Mouse (Mus musculus): Measurements from ENCODE around the gene Rps6ka2. TPM values are rescaled to one million over a fixed set of nuclear protein-coding genes. Genes with fewer than 3 reads are reported as not detected.
A peak's percentile ranks its signal among the peaks of the same experiment; 100 is the strongest.
"Not testable (repeated sequence)": the region's sequence is repeated elsewhere in the genome, so short reads cannot be mapped to it uniquely, and the experiment has no call there.

The Rps6ka2 gene
- polyA plus RNA-seq, 1 experiment, result 44.1 TPM

DNA sequence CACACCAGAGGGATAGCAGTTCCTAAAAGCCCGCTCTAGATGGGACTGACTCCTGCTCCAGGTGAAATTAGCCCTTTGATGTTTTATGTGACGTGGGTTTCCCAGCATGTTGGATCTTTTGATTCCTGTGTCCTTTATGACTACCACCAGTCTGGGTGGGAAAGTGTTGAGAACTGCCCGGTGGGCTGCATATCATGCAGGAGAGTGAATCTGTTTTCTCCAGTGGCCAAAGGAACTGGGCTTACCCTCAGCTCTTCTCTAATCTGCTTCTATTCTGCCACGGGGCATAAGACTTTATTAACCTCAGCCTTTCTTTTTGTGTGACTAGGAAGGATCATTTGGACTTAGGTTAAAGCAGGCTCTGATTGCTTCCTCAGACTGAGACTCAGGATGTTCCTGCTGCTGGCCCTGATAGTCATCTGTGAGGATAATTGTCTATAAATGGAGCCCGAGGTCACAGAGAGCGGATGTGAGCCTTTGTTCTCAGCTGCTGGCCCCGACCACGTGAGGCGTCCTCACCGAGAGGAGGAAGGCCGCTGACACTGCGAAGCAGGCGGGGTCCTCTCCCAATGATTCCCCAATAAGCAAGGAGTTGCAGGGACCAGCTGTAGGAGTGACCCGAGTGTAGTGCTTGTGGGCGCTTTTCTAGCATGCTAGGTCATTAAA is 821 bp upstream of the Rps6ka2 start:
- DNase-seq (ENCODE audit: extremely low spot score in 1 of 2, low spot score in 1 of 2), result no peak

DNA sequence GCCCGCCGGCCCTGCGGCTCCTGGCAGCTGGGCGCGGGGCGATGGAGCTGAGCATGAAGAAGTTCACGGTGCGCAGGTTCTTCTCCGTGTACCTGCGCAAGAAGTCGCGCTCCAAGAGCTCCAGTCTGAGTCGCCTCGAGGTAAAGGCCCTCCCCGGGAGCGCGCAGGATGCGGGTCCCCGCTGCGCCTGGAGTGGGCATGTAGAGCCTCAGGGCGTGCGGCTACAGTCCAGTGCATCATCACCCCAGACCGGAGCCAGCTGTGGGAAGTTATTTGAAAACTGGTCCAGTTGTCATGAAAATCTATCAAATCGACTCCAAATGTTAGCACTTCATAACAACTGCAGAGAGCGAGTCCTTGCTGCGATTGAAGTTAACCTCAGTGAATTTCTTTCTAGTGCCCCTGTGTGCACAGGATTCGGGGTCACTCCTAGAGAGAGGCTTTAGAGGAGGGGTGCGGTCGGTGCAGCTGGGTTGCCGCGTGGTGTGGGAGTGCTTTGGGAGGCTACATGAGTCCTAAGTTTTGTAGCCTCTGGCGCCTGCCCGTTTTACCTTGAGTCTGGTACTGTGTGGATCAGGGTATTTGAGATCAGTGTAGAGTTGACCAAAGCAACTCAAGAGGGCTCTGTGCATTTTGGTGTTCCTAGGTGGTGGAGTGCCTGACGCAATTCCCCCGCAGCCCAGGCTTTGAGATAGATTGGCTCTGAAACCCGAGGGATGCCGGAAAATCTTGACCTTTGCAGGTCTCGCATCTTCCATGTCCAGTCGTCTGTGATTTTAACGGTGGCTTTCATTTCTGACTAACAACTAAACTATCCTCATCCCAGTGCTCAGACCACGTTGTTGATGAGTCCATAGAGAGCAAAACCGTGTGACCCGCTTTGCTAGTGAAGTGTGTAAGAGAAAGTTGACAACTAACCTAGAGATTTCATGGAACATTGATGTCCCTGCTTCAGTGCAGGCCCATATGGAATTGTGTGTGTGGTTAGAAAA is 685 bp downstream of the Rps6ka2 start:
- DNase-seq (ENCODE audit: extremely low spot score in 1 of 2, low spot score in 1 of 2), result no peak

DNA sequence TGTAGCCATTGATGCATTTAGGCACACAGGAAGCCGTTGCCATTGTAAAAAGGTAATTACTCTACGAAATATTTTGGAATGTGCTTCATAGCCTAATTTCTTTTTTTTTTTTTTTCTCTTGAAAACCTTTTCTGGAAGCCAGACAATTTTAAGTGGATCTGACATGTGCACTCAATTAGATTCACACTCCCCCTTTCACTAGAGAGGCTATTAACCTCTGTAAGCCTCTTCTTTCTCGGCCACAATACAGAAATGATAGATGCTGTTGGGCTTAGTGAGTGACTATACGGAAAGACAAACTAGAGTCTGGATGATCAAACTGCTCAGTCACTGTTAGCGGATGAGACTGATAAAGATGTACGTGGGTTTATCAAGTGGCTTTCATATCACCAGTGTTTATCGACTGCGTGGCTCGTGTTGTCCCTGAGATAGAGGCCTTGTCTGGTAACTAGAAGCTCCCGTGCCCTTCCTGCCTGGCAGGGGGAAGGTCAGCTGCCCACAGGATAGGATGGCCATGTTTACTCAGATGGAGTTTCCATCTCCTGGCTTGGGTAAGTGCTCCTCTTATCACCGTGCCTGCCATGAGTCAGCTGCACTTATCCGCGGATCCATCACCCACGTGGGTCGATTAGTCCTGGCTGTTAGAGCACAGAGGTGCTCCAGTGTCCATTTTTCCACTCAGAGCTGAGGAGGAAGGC is 3.6 kb downstream of the Rps6ka2 start:
- DNase-seq (ENCODE audit: extremely low spot score in 1 of 2, low spot score in 1 of 2), result no peak

DNA sequence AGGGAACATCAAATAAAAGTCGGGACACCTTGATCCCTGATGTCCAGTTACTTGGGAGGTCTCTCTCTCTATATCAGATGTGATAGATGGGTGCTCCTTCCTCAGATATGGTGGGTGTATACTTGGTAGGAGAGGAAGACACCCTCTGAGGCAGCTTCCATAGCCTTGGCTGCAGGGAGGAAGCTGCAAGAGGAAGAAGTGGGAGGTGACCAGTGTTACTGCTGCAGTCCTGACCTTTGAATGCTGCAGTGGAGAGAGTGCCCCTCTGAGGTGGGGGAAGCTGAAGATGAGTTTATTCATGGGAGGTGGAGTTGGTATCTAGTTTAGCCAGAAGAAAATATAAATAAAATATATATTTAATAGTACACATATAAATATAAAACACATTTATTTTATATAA is 5.4 kb downstream of the Rps6ka2 start:
- DNase-seq (ENCODE audit: extremely low spot score in 1 of 2, low spot score in 1 of 2), result no peak

DNA sequence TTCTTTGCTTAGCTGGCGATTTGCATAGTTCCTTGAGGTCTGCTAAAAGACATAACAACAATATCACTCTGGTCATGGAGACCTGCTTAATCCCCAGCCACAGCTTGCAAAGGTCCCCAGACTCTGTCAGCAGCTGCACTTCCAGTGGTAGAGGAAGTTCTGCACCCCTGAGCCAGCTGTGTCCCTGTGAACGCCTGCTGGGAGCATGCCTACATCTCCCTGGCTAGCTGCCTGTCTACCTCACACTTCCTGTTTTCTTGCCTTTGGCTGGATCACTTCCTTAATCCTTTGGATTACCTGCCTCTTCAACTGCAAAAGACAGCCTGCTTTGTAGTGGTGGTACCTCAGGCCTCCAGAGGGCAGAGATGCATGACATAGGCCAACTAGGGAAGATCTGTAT is 6.5 kb downstream of the Rps6ka2 start:
- DNase-seq (ENCODE audit: extremely low spot score in 1 of 2, low spot score in 1 of 2), result no peak

DNA sequence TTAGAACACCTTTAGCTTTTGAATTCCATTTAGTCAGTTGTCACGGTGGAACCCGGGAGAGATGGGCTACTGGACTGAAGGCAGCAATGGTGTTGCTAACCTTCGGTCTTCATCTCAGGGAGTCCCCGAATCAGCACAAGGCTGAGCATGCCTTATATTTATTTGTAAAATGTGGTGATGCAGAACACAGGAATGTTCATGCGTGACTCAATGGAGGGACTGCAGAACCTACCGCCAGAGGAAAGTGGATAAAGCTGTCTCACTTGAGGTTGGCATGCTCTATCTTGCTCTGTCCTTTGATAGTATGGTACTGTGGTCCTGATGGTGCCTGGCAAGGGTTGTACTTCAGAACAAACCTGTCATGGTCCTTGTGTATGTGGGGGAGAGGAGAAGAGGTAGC is 8.3 kb downstream of the Rps6ka2 start:
- DNase-seq (ENCODE audit: extremely low spot score in 1 of 2, low spot score in 1 of 2), result no peak

DNA sequence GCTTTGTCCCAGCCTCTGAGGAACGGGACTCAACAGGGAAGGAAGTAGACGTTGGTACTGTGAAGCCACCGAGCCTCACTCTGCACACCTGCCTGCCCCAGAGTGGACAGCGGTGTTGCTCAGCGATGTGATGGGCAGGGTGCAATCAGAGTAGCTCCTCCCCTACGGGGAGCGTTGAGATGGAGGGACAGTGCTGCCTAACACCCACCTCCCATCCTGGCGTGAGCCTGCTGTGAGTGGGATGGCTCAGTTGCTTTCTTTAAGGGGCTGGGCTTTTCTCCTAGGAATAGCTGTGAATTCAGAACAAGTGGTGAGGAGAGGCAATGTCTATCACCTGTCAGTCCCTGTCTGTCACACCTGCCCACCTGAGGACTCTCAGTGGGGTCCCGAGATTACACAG is 12.3 kb downstream of the Rps6ka2 start:
- DNase-seq (ENCODE audit: extremely low spot score in 1 of 2, low spot score in 1 of 2), result no peak

DNA sequence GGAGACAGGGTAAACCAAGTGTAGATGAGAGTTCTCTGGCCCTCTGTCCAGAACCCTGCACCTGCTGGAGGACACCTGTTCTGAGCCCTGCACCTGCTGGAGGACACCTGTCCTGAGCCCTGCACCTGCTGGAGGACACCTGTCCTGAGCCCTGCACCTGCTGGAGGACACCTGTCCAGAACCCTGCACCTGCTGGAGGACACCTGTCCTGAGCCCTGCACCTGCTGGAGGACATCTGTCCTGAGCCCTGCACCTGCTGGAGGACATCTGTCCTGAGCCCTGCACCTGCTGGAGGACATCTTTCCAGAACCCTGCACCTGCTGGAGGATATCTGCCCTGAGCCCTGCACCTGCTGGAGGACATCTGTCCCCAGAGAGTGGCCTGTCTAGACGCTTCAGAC is 17.1 kb downstream of the Rps6ka2 start:
- not testable (repeated sequence) for DNase-seq (ENCODE audit: extremely low spot score in 1 of 2, low spot score in 1 of 2)

DNA sequence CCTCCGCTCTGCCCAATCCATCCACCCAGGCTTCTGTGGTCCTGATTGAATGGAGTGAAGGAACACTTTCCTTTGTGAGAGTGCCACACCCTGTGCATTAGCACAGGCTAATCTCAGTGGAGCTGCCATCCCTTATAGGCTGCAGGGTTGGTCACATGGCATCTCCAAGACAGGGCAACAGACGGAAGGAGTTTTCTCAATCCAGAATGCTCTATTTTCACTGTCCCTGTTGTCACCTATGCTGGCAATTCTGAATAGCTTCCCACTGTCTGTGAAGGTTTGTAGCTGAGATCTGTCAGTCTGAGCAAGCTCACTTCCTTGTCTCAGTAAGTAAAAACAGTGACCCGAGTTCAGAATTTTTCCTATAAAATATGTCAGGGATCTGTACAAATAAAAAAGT is 19.5 kb downstream of the Rps6ka2 start:
- DNase-seq (ENCODE audit: extremely low spot score in 1 of 2, low spot score in 1 of 2), result no peak

DNA sequence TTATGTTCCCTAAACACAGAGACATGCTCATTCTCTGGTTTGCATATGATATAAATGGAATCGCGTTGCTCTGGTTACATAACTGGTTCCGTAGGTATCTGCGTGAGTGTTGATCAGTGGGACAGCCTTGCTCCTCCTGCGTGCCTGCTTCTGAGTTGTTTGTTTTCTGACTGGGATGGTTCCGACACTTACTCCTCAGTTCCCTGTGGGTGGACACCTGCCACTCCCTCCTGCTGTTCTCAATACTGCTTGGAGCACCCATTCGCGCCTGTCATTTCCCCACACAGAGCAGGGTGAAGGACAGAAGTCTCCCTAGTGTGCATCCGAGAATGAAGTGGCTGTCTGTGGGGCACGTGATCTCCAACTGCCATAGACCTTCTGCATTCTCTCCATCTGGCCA is 20.1 kb downstream of the Rps6ka2 start:
- DNase-seq (ENCODE audit: extremely low spot score in 1 of 2, low spot score in 1 of 2), result peak in 1 of 2 experiments; percentile 63

DNA sequence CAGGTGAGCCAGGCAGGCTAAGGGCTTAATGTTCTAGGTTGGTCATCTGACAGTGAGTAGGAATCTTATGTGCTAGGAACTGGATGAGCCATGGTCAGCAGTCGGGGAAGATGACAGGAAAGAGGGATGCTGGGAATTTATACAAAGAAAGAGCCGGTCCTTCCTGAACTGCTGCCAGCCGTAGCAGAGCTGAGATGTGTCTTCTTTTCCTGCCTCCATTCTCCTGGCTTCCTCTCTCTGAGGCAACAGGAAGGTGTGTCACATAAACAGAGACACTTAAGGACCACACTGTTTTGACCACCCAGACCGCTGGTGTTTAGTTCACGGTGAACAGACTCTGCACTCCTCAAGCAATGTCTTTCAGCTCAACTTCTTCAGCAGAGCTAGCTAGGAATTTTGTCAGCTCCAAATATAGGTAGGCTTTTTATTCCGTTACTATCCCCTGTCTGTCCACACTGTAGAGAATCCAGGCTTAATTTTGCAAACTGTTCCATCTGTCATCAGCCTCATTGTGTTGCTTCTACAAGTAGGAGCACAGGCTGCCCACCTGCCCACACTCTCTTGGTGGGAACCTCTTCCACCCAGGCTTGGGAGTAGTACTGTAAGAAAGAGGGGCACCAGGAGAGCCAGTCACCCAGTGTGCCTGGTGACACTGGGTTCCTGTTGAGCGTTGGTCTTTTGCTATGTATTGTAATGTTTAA is 24.4 kb downstream of the Rps6ka2 start:
- DNase-seq (ENCODE audit: extremely low spot score in 1 of 2, low spot score in 1 of 2), result peak in 1 of 2 experiments; percentile 50

DNA sequence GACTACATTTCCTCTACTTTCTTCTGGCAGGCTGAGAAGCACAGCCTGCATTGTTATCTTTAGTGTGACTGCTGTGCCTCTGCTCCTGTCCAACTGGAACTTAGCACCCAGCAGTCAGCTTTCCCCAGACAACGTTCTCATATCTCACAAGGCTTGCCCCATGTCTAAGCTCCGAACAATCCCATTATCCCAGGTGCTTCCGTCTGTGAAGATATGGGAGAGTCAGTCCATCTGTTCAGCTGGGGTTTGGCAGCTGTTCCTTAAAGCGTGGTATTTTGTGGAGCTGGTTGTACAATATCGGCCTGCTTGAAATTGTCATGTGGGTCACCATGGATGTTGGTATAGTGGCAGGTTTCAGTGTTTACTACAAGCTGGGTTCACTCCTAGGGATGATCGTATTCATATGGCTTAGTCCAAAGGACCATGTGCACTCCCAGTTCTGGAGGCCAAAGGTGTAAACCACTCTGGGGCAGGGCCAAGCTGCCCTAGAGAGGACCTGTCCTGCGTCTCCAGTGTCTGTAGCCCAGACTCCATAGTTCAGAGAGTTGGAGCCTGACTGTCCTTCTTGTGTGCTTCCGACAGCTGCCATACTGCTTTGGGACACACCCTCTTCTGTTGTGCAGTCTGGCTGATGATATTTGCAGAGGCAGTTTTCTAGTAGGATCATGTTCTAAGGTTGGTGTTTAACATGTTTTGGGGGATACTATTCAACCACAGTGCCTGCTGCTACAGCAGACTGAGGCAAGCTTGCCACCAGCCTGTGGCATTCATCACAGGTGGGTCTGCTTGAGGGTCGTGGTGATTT is 27.4 kb downstream of the Rps6ka2 start:
- no peak for DNase-seq (ENCODE audit: extremely low spot score in 1 of 2, low spot score in 1 of 2)

DNA sequence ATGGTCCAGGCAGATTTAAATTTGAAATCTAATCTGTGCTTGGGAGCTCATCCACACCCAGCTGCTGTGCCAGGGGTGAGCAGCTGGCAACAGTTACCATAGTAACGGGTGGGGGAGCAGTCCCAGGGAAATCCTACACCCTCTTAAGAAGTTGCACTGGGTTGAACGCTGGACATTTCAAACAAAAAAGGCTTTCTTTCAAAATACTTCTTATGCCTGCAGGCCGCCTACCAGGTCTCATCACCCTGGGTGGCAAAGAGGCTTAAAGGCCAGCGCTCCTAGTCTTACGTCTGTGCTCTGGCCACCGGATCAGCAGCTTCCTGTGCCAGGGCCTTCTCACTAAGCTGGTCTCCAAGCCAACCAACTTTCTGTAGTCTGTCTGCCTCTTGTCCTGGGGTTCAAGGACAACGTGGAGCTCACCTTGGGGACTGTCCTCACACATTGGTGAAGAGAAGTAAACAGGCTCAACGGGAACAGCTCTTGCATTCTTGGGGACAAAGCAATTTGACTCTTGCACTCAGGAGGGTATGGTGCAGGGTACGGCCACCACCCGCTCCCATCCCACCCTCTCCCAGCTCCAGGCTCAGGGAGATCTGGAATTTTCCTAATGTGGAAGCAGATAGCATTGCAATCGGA is 35.0 kb downstream of the Rps6ka2 start:
- no peak for DNase-seq (ENCODE audit: extremely low spot score in 1 of 2, low spot score in 1 of 2)

DNA sequence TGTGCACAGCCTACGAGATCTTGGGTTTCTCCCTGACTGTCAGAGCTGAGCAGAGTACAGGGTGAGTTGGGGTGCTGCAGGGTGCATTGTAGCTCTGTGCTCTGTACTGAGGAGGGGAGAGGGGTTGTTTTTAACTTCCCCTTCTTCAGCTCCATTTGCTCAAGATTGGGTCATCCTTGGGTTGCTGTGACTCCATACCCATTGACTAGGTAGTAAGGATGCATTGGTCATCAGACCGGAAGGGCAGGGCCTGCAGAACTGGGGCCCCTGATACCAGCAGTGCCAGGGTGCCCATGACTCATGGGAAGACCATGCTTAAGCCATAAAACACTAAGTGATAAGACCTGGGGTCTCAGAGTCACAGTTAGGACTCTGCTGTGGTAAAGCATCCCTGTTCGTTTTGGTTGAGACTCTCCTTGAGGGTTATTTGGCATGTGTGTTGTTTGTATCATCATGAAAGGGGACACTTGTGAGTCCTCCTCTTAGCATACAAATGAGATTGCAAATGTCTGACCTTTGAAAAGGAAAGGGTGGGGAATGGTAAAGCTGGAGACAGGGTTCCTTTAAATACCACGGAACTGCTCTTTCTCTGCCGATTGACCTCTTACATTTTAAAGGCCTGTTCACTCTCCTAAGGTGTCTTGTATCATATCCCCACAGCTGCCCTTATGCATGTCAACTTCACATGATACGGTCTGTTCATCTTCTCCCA is 36.7 kb downstream of the Rps6ka2 start:
- no peak for DNase-seq (ENCODE audit: extremely low spot score in 1 of 2, low spot score in 1 of 2)

DNA sequence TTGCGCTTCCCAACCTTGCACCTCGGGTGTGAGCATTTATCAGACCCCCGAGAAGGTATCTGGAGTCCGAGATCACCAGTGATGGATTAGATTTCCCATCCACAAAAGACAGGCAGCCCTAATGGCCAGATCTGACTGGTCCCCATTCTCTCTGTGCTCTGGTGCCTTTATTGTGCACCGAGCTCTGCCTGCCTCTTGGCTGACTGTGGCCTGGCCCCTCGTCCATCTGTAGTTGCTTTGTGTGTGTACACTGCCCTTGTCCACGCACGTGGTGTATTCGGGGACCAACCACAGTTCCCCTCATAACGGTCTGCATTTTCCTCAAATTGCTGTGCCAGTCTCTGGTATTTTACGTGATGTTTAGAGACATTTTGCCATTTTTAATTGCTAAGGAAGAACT is 40.7 kb downstream of the Rps6ka2 start:
- no peak for DNase-seq (ENCODE audit: extremely low spot score in 1 of 2, low spot score in 1 of 2)

DNA sequence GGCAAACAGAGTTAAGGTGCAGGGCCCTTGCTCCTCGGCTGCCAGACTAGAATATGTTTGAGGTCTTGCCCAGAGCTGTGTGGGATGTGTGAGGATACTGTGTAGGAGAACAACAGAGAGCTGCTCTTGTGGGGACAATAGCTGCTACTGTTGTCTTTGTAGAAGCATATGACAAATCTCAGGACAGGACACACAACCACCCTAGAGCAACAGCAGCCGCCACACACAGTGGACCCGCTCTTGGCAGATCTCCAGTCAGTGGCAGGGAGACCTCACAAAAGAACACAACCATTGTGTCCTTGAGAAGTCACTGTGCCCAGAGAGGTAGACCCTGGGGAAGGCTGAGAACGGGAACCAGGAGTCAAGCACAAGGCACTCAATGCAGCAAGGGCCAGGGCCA is 42.0 kb downstream of the Rps6ka2 start:
- DNase-seq (ENCODE audit: extremely low spot score in 1 of 2, low spot score in 1 of 2), result no peak

DNA sequence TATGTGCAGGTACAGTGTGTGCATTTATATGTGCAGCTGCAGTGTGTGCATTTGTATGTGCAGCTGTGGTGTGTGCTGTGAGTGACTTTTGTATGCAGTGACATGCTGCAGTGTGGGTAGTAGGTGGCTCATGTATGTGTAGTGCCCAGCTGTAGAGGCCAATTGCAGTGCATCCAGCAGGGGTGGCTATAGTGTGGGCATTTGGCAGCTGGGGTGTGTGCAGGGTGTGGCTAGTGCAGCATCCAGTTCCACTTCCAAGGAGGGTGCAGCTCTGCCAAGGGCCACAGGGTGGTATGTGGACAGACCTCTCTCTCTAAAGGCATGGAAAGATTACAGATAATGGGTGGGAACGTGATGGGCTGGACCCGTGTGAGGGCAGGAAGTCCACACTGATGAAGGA is 43.3 kb downstream of the Rps6ka2 start:
- DNase-seq (ENCODE audit: extremely low spot score in 1 of 2, low spot score in 1 of 2), result no peak

DNA sequence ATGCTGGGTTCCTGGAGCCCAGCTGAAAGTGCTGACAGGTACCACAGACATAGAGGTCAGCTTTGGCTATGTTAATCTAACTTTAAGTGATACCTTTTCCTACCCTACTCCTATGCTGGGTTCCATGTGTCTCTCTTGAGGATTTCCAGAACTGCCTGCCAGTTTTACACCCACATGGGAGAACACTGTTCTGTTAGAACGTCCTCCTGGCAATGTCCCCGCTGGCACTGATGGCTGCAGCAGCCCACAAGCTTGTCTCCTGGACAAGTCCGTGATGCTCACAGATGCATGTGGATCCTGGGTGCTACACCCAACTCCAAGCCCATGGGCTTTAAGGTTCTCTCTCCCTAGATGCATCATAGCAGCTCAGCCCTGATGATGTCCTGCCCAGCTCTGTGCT is 44.1 kb downstream of the Rps6ka2 start:
- peak; percentile 77 to 92 for DNase-seq (ENCODE audit: extremely low spot score in 1 of 2, low spot score in 1 of 2)

Data from frontal cortex, adult 2 months (tissue).